Mouse (Mus musculus) thymus, postnatal 0 days (tissue): ENCODE results near the gene Dhrs7. TPM values are rescaled to one million over a fixed set of nuclear protein-coding genes. Genes with fewer than 3 reads are reported as not detected.

Source experiments
- DNase-seq: peaks from one replicate; pipeline ENCODE4 v3.0.0-alpha.2; 2015; ENCODE audit warnings: low spot score
- polyA plus RNA-seq: library from polyadenylated mRNA; unstranded; fragments of >200 nt; fragmentation: Nextera tagmentation; extraction: Ambion mirVana; gene quantifications from 2 replicates; pipeline ENCODE4 v1.2.1, GENCODE M21; 2015

The Dhrs7 gene
- polyA plus RNA-seq, 1 experiment from 2014 or later, result 30.5 TPM

DNA sequence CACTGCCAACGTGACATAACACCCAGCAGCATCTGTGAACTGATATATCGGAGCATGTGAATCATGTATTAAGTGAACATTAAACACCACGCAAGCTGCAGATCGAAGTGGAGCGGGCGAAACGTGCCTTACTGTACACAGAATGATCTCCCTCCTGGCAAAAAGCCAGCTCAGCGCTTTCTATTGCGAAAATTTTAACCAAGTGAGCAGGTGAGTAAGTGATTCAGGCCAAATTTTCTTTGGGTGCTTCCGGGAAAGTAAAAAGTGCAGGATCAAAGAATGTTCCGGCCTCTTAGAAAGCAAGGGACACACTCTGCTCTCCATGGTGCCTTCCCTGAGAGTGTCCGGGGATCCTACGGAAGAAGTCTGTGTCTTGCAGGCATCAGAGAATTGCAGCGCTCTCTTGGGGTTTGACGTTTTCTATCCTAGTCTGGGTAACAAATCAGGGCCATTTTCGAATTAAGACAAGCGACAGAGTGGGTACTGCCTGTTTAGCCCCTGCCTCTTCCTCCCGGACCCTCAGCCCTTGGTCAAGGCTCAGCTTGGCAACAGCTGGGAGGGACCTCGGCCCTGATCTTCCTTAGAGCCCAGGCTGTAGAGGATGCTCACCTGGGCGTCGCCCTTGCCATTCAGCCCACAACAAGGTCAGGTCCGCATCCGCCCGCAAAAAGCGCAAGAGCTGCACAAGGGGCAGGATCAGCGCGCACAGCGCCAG lies 532 bp downstream of the Dhrs7 start:
- peak; percentile 7 for DNase-seq

DNA sequence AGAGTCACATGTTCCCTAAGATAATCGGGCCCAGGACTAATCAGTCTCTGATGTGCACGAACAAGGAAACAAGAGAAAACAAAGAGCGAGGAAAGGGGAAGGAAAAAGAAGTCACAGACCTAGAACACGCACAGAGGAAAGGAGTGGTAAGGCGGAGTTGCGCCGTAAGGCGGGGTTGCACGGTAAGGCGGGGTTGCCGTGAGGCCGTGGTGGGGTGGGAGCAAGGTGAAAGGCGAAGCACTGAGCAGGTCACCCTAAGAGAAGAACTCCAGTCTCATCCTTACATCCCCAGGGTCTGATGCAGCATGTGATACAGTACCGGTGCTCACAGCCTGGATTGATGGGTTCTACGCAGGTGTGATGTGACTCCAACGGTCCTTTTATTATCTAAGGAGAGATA lies 8.9 kb downstream of the Dhrs7 start:
- no peak for DNase-seq

DNA sequence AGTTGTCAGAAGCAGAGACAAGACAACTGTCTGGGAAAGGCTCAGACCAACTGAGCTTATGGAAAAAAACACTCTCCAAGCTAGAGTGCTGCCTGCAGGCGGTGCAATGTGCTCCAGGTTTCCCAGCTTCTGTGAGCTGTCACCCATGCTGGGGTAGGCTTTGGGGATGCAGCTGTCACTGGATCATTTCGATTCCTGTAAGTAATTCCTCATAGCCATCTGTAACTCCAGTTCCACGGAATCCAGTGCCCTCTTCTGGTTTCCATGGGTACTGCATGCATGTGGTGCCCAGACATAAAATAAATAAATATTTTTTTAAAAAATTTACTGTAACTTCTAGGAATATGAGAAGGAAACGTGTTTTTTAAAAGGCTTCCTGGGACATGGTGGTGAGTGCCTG lies 10.0 kb downstream of the Dhrs7 start:
- peak; percentile 29 for DNase-seq

DNA sequence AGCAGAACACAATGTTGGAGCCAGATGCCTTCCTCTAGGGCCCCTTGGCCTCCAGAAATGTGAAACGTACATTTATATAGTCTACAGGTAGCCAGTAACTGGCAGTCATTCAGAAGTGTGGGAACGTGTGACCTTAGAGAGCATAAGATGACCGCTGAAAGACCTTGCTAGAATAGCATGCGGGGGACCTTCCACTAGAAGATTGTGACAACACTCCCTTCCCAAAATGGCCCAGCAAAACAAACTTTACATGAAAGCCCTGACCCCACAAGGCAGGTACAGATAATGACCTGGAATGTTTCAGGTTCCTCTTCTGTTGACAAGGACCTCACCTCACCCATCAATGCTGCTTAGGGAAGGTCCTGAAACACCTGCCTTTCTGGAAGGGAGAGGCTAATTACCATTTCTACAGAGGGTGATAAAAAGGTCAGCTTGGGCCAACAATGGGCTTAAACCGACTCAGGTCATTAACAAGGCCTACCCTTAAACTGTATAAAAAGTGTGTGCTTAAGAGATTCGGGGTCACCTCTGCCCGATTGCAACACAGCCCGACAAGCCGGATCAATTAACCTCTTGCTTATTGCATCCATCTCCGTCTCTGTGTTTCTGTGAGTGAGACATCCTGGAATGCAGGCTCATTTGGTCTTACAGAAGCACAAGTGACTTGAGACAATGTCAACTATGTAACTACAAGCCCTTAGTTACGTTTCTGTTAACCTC lies 14.9 kb downstream of the Dhrs7 start, which contains the start of gene Gm4756:
Gene Gm4756 (minus strand): TSS at position 51 of the 720 bp plus-strand sequence.
- DNase-seq, result no peak

DNA sequence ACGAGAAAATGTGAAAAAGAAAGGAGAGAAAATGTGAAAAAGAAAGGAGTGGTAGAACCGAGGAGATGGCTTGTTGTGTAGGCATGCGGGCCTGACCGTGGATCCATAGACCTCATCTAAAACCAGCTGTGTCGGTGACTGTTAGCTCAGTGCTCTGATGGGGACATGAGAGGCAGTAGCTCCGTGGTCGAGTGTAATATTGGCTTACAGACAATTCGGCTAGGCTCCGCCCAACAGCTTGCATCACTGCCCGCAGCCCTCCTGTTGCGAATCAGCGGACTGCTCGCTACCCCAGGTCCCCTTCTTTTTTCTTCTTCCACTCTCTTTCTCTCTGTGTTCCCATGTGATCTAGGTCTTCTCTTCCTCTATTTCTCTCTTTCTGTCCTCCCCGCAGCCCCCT lies 15.8 kb downstream of the Dhrs7 start:
- no peak for DNase-seq

DNA sequence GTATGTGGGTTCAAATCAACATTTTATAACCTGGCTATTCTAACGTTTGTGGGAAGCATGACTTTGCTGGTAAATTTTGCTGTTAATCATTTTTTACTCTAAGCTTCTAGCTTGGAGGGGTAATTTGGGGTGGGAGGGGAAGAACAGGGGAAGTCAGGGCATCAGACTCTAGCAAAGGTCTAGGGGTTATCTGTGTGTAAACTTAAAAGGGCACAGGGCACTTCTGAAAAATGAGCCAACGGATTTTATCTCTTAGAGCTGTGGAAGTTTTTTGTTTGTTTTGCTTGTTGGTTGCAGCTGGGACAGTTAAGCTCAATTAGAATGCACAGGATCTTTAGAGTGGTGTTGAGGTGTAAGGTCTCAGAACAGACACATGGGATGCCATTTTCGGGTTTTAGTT lies 26.7 kb downstream of the Dhrs7 start:
- no peak for DNase-seq

DNA sequence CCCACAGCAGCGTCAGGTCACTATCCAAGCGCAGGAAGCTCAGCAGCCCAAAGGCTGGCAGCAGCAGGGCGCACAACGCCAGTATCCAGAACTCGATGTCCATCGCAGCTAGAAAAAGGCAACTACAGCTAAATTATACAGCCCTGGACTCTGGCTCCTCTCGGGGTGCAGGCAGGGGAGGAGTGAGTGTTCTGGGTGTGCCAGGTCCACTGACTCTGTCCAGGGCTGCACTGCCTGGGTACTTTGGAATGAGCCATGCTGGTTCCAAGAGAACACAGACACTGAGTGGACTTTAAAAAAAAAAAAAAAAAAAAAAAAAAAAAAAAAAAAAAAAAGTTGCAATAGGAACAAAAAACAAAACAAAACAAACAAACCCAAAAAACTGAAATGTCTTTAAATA lies 36.0 kb downstream of the Dhrs7 start:
- DNase-seq, result no peak

DNA sequence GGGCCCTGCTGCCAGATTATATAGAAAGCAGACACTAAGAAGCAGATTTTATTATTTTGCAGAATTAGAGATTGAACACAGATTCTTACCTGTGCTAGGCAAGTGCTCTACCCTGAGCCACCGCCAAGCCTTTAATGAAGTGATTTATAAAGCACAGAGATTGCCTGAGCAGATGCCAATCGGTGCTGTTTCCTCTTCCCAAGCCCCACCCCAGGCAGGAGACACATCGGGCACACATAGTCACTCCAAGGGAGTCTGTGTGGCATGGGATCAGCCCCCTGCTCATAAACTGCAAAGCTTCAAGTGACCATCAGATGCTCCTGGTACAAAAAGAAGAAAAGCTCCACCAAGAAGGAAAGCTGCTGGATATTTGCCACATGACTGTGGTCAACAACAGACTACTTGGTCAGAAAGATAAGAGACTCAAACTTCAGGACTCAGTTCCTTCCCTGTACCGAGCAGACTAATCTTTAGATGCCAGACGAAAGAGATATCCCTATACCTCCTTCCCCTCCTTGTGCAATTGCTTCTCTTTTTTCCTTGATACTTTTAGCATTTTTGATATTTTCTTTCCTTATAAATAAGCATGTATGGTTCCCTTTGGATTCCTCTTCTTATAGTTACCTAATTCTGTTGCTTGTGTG lies 41.7 kb downstream of the Dhrs7 start:
- DNase-seq, result no peak

DNA sequence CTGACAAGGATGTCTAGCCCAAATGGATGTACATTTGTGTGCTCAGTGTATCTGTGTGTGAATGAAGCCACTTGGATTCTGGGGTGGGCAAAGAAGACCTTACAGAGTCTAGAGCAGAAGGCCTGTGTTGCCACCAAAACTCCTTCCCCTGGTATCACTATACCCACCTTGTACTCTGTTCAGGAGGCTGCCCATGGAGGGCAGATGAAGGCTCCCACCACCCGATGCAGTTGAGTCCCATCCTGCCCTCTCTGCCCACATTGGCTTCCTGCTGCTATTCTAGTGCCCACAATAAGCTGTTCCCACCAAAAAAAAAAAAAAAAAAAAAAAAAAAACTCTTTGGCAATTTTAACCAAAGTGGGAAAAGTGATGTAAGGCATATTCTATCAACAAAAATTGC lies 43.3 kb downstream of the Dhrs7 start:
- no peak for DNase-seq

DNA sequence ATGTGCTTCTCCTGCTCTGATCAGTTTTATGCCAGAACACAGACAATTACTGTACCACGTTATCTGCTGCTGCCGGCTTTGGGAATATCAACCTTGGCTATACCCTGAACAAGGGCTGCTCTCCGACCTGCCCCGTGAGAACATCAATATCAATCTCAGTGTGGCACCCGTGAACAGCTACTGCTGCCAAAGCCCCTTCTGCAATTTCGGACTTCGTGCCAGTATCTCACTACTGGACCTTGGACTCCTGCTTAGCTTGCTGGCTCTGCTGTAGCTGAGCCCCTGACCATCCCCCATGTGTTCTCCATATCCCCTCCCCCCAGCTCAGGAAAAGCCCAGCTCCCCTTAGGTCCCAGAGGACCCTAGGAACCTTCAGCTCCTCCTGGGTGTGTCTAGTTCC lies 43.9 kb downstream of the Dhrs7 start:
- DNase-seq, result no peak

DNA sequence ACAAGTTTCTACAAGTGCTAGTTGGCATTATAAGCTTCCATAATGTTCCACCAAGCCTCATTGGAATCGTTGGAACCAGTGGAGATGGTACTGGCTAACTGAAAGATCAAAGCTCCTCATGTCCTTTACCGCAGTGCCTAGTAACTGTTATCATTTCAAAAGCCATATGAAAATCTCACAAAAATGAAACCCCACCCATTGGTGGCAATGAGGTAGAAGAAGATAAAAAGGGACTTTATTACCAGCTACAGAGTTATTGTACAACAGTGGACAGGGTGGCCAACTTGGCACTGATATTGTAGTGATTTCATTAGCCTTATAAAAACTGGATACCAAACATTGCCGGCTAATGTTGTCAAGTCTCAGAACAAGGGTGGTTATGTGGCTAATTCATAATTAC lies 52.7 kb downstream of the Dhrs7 start:
- DNase-seq, result no peak

Other genes with a start within 250 kb of the Dhrs7 start
- gene Lrrc9, start 223.0 kb downstream of the Dhrs7 start, polyA plus RNA-seq, result 1.3 and 1.7 TPM in 2 replicates
- 7.5 and 8.4 TPM in 2 replicates for gene Pcnx4, start 128.5 kb downstream of the Dhrs7 start, polyA plus RNA-seq
- not detected in 2 replicates for gene Gm4756, start 15.2 kb downstream of the Dhrs7 start, polyA plus RNA-seq
- gene Ppm1a, start 92.5 kb upstream of the Dhrs7 start, polyA plus RNA-seq, result 43.6 and 50.2 TPM in 2 replicates